Mouse (Mus musculus): ENCODE data around the gene Prune1.

GRCm38 (mm10) chr3:95315844-95316550, 34.1 kb upstream of the Prune1 start:
- TF ChIP-seq EP300 (optimal IDR thresholded peaks at IDR 0.05) = no peak
- TF ChIP-seq CTCF (IDR thresholded peaks at IDR 0.05; ENCODE audit: low read depth) = no peak
